Mouse (Mus musculus): ENCODE results near the gene Zfp326. TPM values are rescaled to one million over a fixed set of nuclear protein-coding genes. Genes with fewer than 3 reads are reported as not detected.
"Not testable (repeated sequence)": the region's sequence is repeated elsewhere in the genome, so short reads cannot be mapped to it uniquely, and the experiment has no call there.

Zfp326 gene
- total RNA-seq, 2 experiments from 2014 or later, result 47.2 to 51.6 TPM

DNA sequence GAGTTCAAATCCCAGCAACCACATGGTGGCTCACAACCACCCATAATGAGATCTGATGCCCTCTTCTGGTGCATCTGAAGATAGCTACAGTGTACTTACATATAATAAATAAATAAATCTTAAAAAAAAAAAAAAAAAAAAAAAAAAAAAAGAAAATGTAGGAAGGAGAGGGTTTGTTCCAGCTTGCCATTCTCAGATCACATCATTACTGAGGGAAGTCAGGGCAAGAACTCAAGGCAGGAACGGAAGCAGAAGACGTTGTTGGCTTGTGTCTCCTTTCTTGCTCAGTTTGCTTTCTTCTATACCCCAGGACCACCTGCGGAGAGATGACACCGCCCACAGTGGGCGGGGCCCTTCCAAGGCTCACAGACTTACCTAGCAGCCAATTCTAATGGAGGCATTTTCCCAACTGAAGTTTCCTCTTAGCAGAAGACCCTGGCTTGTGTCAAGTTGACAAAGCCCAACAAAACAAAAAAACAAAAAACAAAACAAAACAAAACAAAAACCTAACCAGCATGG, 11.2 kb upstream of the Zfp326 start:
- DNase-seq (ENCODE audit: low spot score in 2 of 2), result not testable (repeated sequence)

DNA sequence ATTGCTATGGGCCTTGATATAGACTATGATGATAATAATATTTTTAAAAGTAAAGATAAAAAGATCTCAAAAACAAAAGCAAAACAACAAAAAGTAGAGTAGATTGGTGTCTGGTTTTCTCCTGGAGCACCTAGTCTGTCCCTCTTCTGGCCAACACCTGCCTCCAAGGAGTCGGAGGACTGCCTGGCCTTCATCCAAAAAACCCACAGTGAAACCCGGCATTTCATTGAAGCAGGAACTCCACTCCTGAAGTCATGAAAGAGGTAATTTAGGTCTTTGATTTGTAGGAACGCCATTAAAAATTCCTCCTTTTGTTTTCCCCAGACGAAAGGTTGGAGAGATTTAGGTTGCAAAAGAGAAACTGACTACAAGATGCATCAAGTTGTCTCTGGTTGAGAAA, 8.9 kb upstream of the Zfp326 start:
- no peak for DNase-seq (ENCODE audit: low spot score in 2 of 2)

DNA sequence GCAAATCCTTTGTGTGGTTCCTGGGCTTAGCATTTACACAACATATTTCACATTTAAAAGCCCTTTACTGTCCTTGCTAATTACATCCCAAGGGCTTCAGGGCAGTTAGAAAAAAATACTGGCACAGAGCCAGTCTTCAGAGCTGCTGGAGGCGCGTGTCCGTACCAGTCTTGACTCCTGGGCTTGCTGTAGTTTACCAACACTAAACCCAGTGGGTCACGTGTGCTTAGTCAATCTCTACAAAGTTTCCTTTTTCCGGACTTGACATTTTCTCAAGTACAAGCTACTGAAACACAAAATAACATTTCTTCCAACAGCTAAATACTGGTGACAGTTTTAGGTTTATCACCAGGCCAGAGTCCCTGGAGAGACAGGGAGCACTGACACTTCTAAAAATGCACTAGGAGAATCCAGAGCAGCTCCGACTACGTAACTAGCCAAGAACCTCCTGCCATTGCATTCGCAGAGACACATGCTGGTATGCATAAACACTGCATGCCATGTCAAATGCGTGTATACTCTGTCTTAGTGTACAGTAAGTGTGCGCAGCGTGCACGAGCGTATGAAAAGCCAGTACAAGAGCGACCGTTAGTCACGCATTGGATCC, 8.4 kb upstream of the Zfp326 start:
- DNase-seq (ENCODE audit: low spot score in 2 of 2), result no peak

GRCm38 (mm10) chr5:105868593-105868992, 7.8 kb upstream of the Zfp326 start:
- DNase-seq (ENCODE audit: low spot score in 2 of 2), result peak; percentile 61 to 74

DNA sequence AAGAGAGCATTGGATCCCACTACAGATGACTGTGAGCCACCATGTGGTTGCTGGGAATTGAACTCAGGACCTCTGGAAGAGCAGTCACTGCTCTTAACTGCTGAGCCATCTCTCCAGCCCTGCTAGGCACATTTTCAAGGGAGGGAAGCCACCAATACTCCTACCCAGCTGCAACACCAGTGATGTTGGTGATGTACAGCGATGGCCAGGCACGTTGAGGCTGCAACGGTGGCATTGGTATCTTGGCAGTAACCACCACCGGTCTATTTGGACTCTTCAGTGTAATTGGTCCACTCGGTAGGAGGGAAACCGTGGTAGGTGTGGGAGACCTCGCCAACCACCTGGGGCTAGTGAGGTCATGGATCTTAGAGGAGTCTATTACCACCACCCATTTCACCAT, 6.6 kb upstream of the Zfp326 start:
- DNase-seq (ENCODE audit: low spot score in 2 of 2), result no peak

GRCm38 (mm10) chr5:105871140-105871539, 5.2 kb upstream of the Zfp326 start:
- DNase-seq (ENCODE audit: low spot score in 2 of 2), result no peak

DNA sequence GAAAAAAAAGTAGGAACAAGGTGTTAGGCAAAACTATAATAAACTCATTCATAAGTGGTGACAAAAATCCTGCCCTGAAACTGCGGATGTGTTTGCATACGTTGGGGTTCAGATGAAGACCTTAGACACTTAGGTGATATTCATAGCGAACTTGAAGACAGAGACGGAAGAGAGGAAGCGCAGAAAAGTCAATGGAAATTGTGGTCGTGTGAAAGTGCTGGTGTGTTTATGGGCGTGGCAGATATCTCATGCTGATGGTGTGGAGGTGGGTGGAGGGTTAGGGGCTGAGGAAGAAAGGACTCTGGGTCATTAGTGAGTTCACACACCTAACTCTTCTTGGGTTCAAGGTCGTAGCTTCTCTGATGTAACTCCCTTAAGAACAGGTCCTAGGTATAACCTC, 4.2 kb upstream of the Zfp326 start:
- DNase-seq (ENCODE audit: low spot score in 2 of 2), result no peak

GRCm38 (mm10) chr5:105872916-105873315, 3.4 kb upstream of the Zfp326 start:
- no peak for DNase-seq (ENCODE audit: low spot score in 2 of 2)

GRCm38 (mm10) chr5:105873774-105874173, 2.6 kb upstream of the Zfp326 start:
- DNase-seq (ENCODE audit: low spot score in 2 of 2), result no peak

DNA sequence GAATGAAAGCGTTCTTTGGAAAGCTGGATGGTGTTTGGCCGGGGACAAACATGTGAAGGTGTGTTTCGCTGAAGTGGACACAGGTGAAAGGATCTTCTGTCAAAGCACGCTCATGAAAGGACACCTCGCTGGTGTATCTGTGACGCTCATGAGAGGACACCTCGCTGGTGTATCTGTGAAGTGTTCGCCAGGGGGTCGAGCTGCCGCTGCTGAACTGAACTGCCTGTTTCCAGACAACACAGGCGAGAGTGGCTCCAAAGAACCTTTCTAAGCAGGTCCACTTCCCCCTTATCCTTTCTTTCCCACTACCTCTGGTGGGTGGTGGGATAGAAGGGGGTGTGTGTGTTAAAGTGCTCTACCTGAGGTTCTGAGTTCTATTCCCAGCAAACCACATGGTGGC, 1.9 kb upstream of the Zfp326 start:
- DNase-seq (ENCODE audit: low spot score in 2 of 2), result no peak

DNA sequence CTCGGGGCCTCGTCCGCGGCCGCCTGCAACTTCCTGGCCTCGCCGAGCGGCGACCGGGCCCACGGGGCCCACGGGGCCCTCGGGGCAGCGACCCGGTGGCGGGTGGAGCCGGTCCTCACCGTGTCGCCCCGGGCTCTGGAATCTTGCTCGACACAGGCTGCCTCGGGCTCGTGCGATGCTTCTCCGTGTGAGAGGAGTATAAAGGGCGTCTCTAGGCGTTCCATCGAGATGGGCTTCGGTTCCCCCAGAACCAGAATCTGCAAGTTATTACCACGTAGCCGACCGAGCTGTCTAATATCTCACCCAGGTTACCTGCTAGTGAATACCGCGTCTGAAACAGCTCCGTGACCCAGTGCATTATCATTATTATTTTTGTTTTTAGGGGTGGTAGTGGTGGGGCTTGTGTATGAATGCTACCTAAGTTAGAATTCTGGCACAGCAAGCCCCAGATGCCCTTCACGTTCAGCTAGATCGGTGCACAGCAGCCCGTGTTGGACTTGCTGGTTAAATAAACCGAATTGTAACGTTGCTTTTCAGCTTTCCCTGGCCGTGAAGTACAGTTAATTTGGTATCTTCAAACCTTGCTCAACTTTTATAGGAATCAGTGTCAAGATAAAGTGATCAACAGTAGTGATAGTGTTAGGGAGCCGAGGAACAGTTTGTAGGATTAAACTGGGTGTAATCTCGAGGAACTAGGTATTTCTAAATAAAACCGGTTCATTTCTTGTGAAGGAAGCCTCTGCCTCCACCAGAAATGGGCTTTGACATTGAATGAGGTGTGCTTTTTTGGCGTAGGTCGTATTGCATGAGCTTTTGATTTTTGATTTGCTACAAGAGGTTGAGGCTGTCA, 785 bp downstream of the Zfp326 start:
- no peak for DNase-seq (ENCODE audit: low spot score in 2 of 2)

- DNase-seq (ENCODE audit: low spot score in 2 of 2), result no peak
These were observed 11.0 kb downstream of the Zfp326 start for GRCm38 (mm10) chr5:105887317-105887716.

DNA sequence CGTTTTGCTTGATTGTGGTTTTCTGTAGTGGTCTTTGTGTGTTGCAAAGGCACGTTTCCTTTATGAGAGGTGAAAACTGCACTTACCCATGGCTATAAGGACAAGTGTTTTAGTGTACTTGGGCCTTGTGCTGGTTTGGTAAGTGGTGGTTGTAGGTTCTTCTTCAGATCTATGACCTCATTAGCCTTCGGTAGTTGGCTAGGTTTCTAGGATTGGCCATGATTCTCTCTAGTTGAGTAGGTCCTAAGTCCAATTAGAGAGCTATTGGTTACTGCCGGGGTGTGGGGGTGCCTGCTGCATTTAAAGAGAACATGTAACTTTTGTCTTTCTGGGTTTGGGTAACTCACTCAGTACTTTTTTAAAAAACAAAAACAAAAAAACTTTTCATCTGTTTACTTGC, 21.8 kb downstream of the Zfp326 start:
- no peak for DNase-seq (ENCODE audit: low spot score in 2 of 2)

DNA sequence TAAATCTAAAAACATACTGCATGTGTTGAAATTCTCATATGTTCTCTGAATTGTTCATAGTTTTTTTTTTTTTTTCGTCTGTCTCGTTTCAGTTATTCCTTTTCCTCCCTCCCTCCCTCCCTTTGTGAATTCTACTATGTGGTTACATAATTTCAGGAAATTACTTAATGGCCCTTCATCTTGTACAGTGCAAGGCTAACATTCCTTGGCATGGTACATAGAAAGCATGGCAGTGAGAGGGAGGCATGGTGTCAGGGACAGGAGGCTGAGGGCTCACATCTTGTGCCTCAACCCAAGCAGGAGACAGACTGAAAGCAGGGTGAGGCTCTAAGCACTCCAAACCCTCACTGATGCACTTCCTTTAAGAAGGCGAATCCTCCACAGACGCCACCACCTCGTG, 32.8 kb downstream of the Zfp326 start:
- DNase-seq (ENCODE audit: low spot score in 2 of 2), result no peak

DNA sequence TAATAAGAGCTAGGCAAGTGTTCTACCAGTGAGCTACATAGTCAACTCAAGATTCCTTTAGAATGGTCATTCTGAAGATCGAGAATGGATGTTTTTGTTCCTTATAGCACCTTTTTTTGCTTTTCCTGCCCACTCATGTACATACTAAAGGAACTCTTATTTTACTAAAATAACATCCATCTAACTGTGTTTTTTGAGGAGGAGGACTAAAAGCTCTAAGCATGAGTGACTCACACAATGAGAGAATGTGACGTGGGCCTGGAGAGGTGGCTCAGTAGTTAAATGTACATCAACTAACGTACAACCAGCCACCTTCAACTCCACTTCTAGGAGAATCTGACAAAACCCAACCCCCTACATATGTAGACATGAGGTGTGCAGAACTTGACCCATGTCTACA, 33.3 kb downstream of the Zfp326 start:
- no peak for DNase-seq (ENCODE audit: low spot score in 2 of 2)

DNA sequence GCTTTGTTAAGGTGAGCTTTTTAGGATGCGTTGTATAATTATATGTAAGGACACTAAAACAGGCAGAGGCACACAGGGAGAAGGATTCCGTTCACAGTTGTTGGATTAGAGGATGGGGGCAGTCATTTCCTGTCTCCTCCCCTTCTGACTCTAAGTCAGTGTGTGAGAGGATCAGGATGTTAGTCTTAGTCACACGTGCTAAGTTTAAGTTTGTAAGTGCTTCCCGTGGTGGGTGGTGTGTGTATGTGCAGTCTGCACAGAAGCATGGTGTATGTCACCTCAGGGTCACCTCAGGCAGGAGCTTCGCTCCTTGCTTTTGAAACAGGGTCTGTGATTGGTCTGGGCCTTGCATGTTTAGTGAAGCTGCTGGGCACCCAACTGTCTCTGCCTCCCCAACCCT, 35.1 kb downstream of the Zfp326 start:
- no peak for DNase-seq (ENCODE audit: low spot score in 2 of 2)

- no peak for DNase-seq (ENCODE audit: low spot score in 2 of 2)
These were observed 41.0 kb downstream of the Zfp326 start for GRCm38 (mm10) chr5:105917398-105917797.

DNA sequence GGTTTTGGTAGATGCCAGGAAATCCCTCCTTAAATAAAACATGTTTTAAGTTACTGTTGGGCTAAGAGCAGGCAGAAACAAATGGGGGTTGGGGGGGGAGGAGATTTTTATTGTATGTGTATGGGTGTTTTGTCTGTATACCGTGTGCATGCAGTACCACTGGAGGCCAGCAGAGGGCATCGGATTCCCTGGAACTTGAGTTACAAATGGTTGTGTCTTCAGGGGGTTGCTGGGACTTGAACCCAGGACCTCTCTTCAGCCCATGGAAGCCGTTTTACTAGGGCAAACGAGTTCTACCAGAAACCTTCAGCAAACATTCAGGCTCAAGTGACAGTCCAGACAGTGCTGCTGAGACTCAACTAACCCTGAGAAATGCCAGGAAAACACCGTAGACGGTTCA, 41.9 kb downstream of the Zfp326 start:
- DNase-seq (ENCODE audit: low spot score in 2 of 2), result no peak

DNA sequence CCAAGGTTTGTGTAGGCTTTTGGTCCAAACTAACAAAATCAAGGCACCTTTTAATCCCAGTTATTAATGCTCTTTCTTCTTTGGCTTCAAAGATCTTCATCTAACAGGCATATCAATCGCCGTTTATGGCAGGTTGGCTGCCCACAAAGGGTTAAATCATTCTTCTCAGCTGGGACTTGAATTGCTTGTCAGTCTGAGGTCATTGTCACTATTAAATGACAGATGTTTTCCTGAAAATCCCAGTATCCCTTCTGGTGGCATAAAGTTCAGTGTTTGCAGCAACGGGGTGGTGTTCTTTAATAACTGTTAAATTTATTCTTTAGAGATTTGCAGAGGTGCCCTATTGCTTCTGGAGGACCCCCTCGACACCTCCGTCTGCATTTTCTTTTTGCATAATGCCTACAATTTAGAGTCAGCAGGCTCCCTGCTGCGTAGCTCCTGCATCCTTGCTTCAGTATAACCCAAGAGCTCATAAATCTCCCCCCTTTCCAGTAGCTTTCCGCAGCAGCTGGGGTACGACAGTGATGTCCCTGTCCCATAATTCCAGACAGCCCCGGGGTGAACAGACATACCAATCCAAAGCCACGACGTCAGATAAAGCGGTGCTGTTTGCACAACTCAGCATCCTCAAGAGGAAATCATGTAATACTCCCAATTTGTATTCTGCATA, 46.6 kb downstream of the Zfp326 start:
- DNase-seq (ENCODE audit: low spot score in 2 of 2), result no peak

DNA sequence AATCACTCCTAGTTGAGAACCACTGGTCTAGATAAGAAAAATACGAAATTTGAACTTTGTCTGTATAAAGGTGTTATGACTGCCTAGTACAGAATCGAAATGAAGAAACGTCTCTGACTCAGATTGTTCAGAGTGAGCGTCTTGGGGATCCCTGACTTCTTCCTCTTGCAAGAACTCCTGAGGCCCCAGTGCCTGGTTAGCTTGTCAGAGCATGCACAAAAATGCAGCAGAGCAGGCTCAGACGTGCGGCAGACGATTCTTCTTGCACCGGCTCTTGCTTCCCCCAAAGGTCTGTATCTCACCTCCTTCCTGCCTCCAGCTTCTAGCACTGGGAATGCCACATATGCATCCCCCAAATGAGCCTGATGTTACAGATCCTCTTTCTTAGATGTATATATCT, 48.0 kb downstream of the Zfp326 start:
- no peak for DNase-seq (ENCODE audit: low spot score in 2 of 2)

- no peak for DNase-seq (ENCODE audit: low spot score in 2 of 2)
These were observed 49.3 kb downstream of the Zfp326 start for GRCm38 (mm10) chr5:105925568-105926255.

DNA sequence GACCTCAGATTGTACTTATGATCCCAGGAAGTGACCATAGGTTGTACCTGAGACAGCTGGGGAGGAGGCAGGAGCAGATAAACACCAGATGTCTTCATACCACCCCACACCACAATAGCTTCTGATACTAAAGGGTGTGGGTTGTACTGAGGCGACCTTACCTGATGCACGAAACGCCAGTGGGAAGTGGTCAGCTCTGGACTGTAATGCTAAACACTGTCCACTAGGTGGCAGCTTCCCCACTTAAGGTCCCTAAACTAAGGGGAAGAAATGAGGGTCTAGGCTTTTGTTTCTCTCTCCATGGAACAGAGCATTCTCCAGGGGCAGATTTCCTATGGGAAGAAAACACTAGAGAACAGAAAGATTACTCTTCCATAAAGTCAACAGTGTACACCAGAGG, 53.9 kb downstream of the Zfp326 start:
- DNase-seq (ENCODE audit: low spot score in 2 of 2), result no peak
